Mouse (Mus musculus) cerebellum, adult 18-20 months (tissue): ENCODE measurements at regions not wholly inside any gene's neighbourhood (a gene's known extent, or its start where the extent isn't known, plus 50 kb on each side); places are given as distances from the start of the nearest gene placed in this dataset.
"Not testable (repeated sequence)": the region's sequence is repeated elsewhere in the genome, so short reads cannot be mapped to it uniquely, and the experiment has no call there.

ENCODE experiments used
- DNase-seq, 2 experiments: peaks; one replicate each; pipeline ENCODE4 v3.0.0; 2021

DNA sequence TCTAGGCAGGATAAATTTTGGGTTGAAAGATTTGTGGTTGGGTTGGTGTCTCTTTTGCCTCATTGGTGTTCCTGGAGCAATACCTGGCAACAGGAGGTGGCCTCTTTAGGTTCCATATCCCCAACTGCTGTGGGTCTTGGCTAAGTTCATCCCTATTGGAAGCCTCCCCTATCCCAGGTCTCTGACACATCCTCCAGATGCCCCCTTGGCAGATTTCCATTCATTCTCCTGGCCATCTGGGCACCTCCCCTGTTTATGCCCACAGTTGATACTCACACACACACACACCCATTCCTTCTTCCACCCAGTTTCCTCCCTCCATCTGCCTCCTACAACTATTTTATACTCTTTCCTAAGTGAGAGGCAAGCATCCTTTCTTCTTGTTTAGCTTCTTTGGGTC, 984.9 kb upstream of the Gm12353 start:
- DNase-seq = no peak

DNA sequence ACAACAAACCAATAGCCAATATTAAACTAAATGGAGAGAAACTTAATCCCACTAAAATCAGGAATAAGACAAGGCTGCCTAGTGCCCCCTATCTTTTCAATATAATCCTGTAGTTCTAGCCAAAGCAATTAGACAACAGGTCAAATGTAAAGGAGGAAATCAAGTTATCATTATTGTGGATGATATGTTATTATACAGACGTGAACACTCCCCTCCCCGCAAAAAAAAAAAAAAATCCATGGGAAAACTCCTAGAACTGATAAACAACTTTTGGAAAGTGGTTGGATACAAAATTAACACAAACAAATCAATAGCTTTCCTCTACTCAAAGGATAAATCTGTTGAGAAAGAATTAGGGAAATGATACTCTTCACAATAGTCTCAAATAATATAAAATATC, 966.2 kb upstream of the Gm12353 start:
- DNase-seq = no peak

DNA sequence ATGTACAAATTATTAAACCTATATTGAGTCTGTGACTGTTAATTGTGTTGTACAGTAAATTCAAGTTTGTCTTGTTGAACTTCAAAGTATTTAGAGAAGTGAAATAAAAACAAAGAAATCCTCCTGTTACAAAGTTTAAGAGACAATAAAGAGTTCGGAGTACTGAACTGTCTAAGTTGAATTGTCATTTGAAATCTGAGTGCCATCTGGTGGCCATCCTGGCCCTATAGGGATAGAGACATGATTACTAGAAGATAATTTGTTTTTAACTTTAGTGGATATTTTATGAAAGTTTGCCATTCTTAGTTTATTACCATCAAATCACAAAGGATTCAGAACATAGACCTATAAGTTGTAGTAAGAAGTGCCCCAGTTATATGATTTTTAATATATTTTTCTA, 956.1 kb upstream of the Gm12353 start:
- peak in 1 of 2 experiments; percentile 1 for DNase-seq

- DNase-seq = no peak
These were observed 919.2 kb upstream of the Gm12353 start for GRCm38 (mm10) chr4:18685891-18686544.

GRCm38 (mm10) chr4:18694076-18694475, 911.2 kb upstream of the Gm12353 start:
- DNase-seq = no peak

GRCm38 (mm10) chr4:18696246-18696645, 909.0 kb upstream of the Gm12353 start:
- DNase-seq = no peak

GRCm38 (mm10) chr4:18744241-18744640, 861.0 kb upstream of the Gm12353 start:
- DNase-seq = no peak

- DNase-seq = no peak
These were observed 816.9 kb upstream of the Gm12353 start for GRCm38 (mm10) chr4:18788398-18788797.

DNA sequence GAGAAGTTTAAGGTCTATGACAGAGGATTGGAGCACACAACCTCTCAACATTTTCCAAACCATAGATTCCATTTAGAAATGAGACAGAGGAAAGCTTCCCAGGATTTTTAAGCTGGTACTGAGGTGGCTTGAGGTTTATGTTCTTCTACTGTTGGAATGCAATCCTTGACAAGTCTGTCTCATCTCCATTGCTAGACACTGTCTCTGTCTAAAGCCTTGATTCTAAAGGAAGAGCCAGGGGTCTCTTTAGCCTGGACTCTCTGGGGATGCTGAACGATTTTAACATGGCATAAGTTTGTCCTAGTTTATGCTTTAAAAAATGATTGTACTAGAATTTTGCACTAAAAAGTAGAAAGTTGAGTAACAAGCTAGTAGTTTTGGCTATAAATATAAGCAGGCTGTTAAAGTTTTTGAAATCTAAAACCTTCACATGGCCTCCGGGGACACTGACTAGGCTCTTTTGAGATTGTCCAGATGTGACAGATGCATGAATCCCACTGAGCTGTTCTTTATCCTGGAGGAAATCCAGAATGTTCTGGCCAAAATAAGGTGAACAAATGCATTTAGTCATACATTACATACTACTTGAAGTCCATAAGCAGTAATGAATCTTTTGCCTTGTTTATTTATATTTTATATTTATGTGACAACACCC, 809.4 kb upstream of the Gm12353 start:
- DNase-seq = no peak

GRCm38 (mm10) chr4:18796395-18796740, 808.9 kb upstream of the Gm12353 start:
- no peak for DNase-seq

DNA sequence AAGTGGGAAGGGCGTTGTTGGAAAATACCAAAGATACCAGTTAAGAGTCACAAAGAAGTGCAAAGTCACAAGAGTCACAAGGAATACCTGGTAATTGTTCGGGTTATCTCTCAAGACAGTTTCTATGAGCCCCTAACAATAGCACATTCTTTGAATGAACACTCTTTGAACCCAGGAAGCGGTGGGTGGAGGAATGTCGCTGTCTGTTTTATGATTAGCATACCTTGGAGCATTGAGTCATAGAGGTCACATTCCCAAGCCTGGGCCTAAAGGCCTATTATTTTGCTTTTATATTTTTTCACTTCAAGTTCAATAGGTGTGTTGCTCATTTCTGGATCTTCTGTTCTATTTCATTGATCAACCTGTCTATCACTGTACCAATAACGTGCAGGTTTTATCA, 802.1 kb upstream of the Gm12353 start:
- not testable (repeated sequence) for DNase-seq
